Mouse (Mus musculus): ENCODE data around the gene Adamts5. TPM values are rescaled to one million over a fixed set of nuclear protein-coding genes. Genes with fewer than 3 reads are reported as not detected.

Gene Adamts5
- total RNA-seq (2023), result not detected

DNA sequence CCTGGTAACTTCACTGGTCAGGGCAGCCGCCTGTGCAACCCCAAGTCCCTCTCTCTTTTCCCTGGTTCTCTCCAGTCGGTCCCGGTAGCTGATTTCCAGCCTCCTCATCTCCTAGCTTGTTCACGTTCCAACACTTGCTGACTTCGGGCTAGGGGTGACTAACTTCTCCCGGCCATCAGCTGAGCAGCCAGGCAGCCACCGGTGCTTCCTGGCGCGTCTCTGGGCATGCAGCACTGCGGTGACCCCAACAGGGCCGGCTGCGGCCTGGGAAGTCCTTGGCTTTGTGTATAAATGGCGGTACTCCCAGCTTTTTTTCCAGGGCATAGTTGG is at the start of gene Adamts5:
Gene Adamts5 (minus strand): TSS at position 248 of the 330 bp plus-strand sequence.

Other genes starting within 250 kb of the Adamts5 start
- gene Adamts1, start 98.7 kb downstream of the Adamts5 start, total RNA-seq (2023), result not detected

Measured in T-cell, adult 66 days (primary cell).